Mouse (Mus musculus): ENCODE measurements at regions not wholly inside any gene's neighbourhood (a gene's known extent, or its start where the extent isn't known, plus 50 kb on each side); places are given as distances from the start of the nearest gene placed in this dataset.
"Not testable (repeated sequence)": the region's sequence is repeated elsewhere in the genome, so short reads cannot be mapped to it uniquely, and the experiment has no call there.

GRCm38 (mm10) chr6:22789731-22790130 lies 85.6 kb upstream of the Ptprz1 start:
- DNase-seq (ENCODE audit: low spot score), result not testable (repeated sequence)

GRCm38 (mm10) chr6:22791801-22792200 lies 83.5 kb upstream of the Ptprz1 start:
- DNase-seq (ENCODE audit: low spot score), result no peak

- no peak for DNase-seq (ENCODE audit: low spot score)
Observed at GRCm38 (mm10) chr6:22792601-22793000, 82.7 kb upstream of the Ptprz1 start.

- peak; percentile 53 for DNase-seq (ENCODE audit: low spot score)
Observed at GRCm38 (mm10) chr6:22794071-22794721, 81.1 kb upstream of the Ptprz1 start.

DNA sequence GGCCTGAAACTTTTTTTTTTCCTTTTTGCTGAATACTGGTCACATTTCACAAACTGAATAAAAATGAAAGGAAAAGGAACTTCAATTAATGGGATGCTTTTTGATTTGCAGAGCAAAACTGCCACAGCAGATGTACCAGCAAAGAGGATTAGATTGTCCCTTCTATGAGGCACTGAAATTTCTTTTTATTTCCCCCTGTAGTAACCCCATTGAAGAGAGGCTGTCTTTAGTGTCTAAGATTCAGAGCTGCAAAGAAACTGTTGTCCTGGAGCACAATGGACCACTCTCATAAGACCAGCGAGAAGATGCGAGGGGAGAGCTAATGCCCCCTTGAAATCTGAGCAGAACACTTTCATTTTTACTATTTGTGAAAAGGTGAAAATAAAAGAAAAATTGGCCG lies 80.5 kb upstream of the Ptprz1 start:
- DNase-seq (ENCODE audit: low spot score), result no peak

GRCm38 (mm10) chr6:22795291-22795860 lies 79.9 kb upstream of the Ptprz1 start:
- no peak for DNase-seq (ENCODE audit: low spot score)

DNA sequence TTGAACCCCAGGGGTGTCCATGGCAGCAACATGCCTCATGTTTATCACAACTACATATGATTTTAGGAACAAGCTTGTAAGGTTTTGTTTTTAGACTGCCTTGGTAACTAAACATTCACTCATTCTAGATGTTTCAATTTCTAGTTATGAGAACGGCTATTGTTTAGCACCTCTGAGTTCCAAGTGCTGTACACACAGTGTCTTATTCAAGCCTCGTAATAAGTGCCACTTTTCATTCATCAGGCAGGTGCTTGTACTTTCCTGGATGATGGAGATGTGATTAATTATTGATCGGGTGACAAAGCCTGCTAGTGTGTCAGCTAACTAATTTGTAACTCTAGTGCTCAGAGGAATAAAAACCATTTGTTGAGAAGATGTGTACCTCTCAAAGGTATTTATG lies 73.4 kb upstream of the Ptprz1 start:
- no peak for DNase-seq (ENCODE audit: low spot score)

- DNase-seq (ENCODE audit: low spot score), result no peak
Observed at GRCm38 (mm10) chr6:22802399-22803092, 72.8 kb upstream of the Ptprz1 start.

DNA sequence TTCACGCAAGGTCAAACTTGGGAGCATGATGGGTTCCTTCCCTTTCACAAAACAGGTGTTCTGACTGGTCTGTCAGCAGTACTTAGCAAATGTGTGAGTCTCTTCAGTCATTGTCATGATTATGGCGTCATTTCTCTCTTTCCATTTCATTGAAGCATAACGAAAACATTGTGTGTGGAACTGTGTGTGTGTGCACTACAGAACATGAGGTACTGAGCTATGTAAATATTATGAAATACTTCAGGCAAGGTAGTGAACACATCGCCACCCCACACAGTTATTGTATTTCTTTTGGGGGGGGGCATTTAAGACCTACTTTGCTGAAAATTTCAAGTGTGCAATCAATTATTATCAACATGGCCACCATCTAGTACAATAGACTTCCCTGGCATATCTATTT lies 71.4 kb upstream of the Ptprz1 start:
- DNase-seq (ENCODE audit: low spot score), result no peak

GRCm38 (mm10) chr6:22825086-22825768 lies 50.1 kb upstream of the Ptprz1 start:
- no peak for DNase-seq (ENCODE audit: low spot score)
